Mouse (Mus musculus) heart, adult 18-20 months (tissue): ENCODE data around the gene Lrrc4c. TPM values are rescaled to one million over a fixed set of nuclear protein-coding genes. Genes with fewer than 3 reads are reported as not detected.

ENCODE experiments used
- DNase-seq, 2 experiments: peaks; one replicate each; pipeline ENCODE4 v3.0.0; 2021 to 2022; ENCODE audit warnings: mixed read lengths in 1 of 2
- total RNA-seq, 2 experiments: library from RNA; stranded (reverse); gene quantifications; 2 replicates each; pipeline ENCODE4 v1.2.3; 2021

Lrrc4c gene
- total RNA-seq, 2 experiments from 2014 or later = 0.12 to 0.28 TPM

GRCm38 (mm10) chr2:97478175-97478924 is 1160.4 kb downstream of the Lrrc4c start:
- DNase-seq = no peak

GRCm38 (mm10) chr2:97478925-97479298 is 1160.9 kb downstream of the Lrrc4c start:
- no peak for DNase-seq

- DNase-seq = no peak
Observed at GRCm38 (mm10) chr2:97484990-97485389, 1167.0 kb downstream of the Lrrc4c start.

GRCm38 (mm10) chr2:97485609-97486008 is 1167.6 kb downstream of the Lrrc4c start:
- no peak for DNase-seq

- DNase-seq = no peak
Observed at GRCm38 (mm10) chr2:97487567-97487966, 1169.6 kb downstream of the Lrrc4c start.

- no peak for DNase-seq
Observed at GRCm38 (mm10) chr2:97497069-97497468, 1179.1 kb downstream of the Lrrc4c start.

- no peak for DNase-seq
Observed at GRCm38 (mm10) chr2:97502501-97502900, 1184.5 kb downstream of the Lrrc4c start.

- no peak for DNase-seq
Observed at GRCm38 (mm10) chr2:97504902-97505301, 1186.9 kb downstream of the Lrrc4c start.

- no peak for DNase-seq
Observed at GRCm38 (mm10) chr2:97524256-97524922, 1206.4 kb downstream of the Lrrc4c start.

GRCm38 (mm10) chr2:97525107-97525506 is 1207.1 kb downstream of the Lrrc4c start:
- no peak for DNase-seq

- DNase-seq = no peak
Observed at GRCm38 (mm10) chr2:97530622-97531021, 1212.7 kb downstream of the Lrrc4c start.

- no peak for DNase-seq
Observed at GRCm38 (mm10) chr2:97543691-97544672, 1226.0 kb downstream of the Lrrc4c start.

- DNase-seq = no peak
Observed at GRCm38 (mm10) chr2:97544673-97545071, 1226.7 kb downstream of the Lrrc4c start.

- DNase-seq = no peak
Observed at GRCm38 (mm10) chr2:97545946-97546345, 1228.0 kb downstream of the Lrrc4c start.

GRCm38 (mm10) chr2:97564509-97564908 is 1246.5 kb downstream of the Lrrc4c start:
- DNase-seq = no peak

GRCm38 (mm10) chr2:97568954-97569353 is 1251.0 kb downstream of the Lrrc4c start:
- no peak for DNase-seq

GRCm38 (mm10) chr2:97574921-97575320 is 1257.0 kb downstream of the Lrrc4c start:
- no peak for DNase-seq

- no peak for DNase-seq
Observed at GRCm38 (mm10) chr2:97581132-97581531, 1263.2 kb downstream of the Lrrc4c start.

GRCm38 (mm10) chr2:97586322-97586721 is 1268.4 kb downstream of the Lrrc4c start:
- DNase-seq = no peak

- DNase-seq = no peak
Observed at GRCm38 (mm10) chr2:97590563-97590962, 1272.6 kb downstream of the Lrrc4c start.

- DNase-seq = no peak
Observed at GRCm38 (mm10) chr2:97604182-97604581, 1286.2 kb downstream of the Lrrc4c start.

- DNase-seq = no peak
Observed at GRCm38 (mm10) chr2:97604688-97605215, 1286.8 kb downstream of the Lrrc4c start.
